In genomic region chr12:83650346-83650745, GRCm38 (mm10) we compare ENCODE assay signal across 25 mouse cellular contexts.
"Had no signal": no experiment of that assay in that cellular context is flagged by ENCODE, and none has a peak within 500 bp of the region (broad histone marks: within the 10 kb centered on the region; RNA-seq: fewer than 3 reads in every experiment).

No protein-coding gene starts in this region.

- DNase-seq: gastrocnemius, postnatal 14 days; gastrocnemius, postnatal 36 days; heart, adult 11 months; heart, adult 2 months; heart, postnatal 14 days; heart, postnatal 36 days; kidney, adult 11 months; kidney, adult 2 months; kidney, adult 9 months; kidney, postnatal 14 days; kidney, postnatal 36 days; liver; liver, embryonic 13.5 days had no signal

- H3K4me3 ChIP-seq: heart, adult 2 months; heart, embryonic 13.5 days; heart, embryonic 15.5 days; hindbrain, embryonic 13.5 days; hindbrain, embryonic 15.5 days; kidney, embryonic 15.5 days; layer of hippocampus, adult 2 months; left cerebral cortex, adult 2 months; limb, embryonic 10.5 days; limb, embryonic 12.5 days; liver, embryonic 13.5 days had no signal

- H3K4me1 ChIP-seq: heart, embryonic 13.5 days; heart, embryonic 15.5 days; hindbrain, embryonic 13.5 days; hindbrain, embryonic 15.5 days; kidney, embryonic 15.5 days; limb, embryonic 10.5 days; limb, embryonic 12.5 days had no signal

- ATAC-seq: hindbrain, postnatal 0 days; intestine, embryonic 16.5 days had no signal

- H3K9me3 ChIP-seq: heart, embryonic 13.5 days; heart, embryonic 15.5 days; hindbrain, embryonic 13.5 days; hindbrain, embryonic 15.5 days; kidney, embryonic 15.5 days; limb, embryonic 10.5 days; limb, embryonic 12.5 days; liver, embryonic 13.5 days had no signal

- H3K27me3 ChIP-seq: heart, embryonic 13.5 days; heart, embryonic 15.5 days; hindbrain, embryonic 13.5 days; hindbrain, embryonic 15.5 days; kidney, embryonic 15.5 days; limb, embryonic 12.5 days; liver, embryonic 13.5 days had no signal

- H3K27ac ChIP-seq: heart, adult 2 months; heart, embryonic 13.5 days; heart, embryonic 15.5 days; hindbrain, embryonic 13.5 days; hindbrain, embryonic 15.5 days; hindbrain, postnatal 0 days; kidney, embryonic 15.5 days; kidney, postnatal 0 days; layer of hippocampus, adult 2 months; left cerebral cortex, adult 2 months; limb, embryonic 10.5 days; limb, embryonic 12.5 days; liver, embryonic 13.5 days had no signal

- H3K9ac ChIP-seq: heart, embryonic 13.5 days; heart, embryonic 15.5 days; hindbrain, embryonic 13.5 days; hindbrain, embryonic 15.5 days; kidney, embryonic 15.5 days; limb, embryonic 12.5 days; liver, embryonic 13.5 days had no signal
